Mouse (Mus musculus) heart, embryonic 10.5 days (tissue): ENCODE results near the gene Eif3g. TPM values are rescaled to one million over a fixed set of nuclear protein-coding genes. Genes with fewer than 3 reads are reported as not detected.

Experiments
- DNase-seq: peaks from one replicate; pipeline ENCODE4 v3.0.0-alpha.2; 2017; ENCODE audit warnings: low spot score
- H3K27ac ChIP-seq: fragments of 300-500 bp; sonication (generic); 2 replicates; pipeline ENCODE4 v1.5.1; 2016; ENCODE audit warnings: mild to moderate bottlenecking
- H3K27me3 ChIP-seq: fragments of 300-500 bp; sonication (generic); 2 replicates; pipeline ENCODE4 v1.6.1; 2016; ENCODE audit warnings: mild to moderate bottlenecking; ENCODE audit not compliant: poor library complexity, insufficient read depth, severe bottlenecking
- H3K36me3 ChIP-seq: fragments of 300-500 bp; sonication (generic); 2 replicates; pipeline ENCODE4 v1.6.1; 2016; ENCODE audit warnings: mild to moderate bottlenecking, moderate library complexity
- H3K4me1 ChIP-seq: fragments of 300-500 bp; sonication (generic); 2 replicates; pipeline ENCODE4 v1.6.1; 2016; ENCODE audit warnings: mild to moderate bottlenecking
- H3K4me3 ChIP-seq: fragments of 300-500 bp; sonication (generic); 2 replicates; pipeline ENCODE4 v1.5.1; 2016; ENCODE audit warnings: mild to moderate bottlenecking, moderate library complexity
- H3K9me3 ChIP-seq: fragments of 300-500 bp; sonication (generic); 2 replicates; pipeline ENCODE4 v1.6.1; 2016; ENCODE audit warnings: mild to moderate bottlenecking, moderate library complexity
- WGBS: fragments of 180-500 bp; shearing (Covaris S2); methylation state at CpG from one replicate; pipeline ENCODE4 v1.1.7; 2016; 5-methylcytosine and 5-hydroxymethylcytosine counted together
- polyA plus RNA-seq: library from polyadenylated mRNA; unstranded; fragments of >200 nt; fragmentation: Nextera tagmentation; extraction: Ambion mirVana; gene quantifications from 2 replicates; pipeline ENCODE4 v1.2.1, GENCODE M21; 2016

The Eif3g gene
- polyA plus RNA-seq, 1 experiment from 2014 or later = 389 TPM

DNA sequence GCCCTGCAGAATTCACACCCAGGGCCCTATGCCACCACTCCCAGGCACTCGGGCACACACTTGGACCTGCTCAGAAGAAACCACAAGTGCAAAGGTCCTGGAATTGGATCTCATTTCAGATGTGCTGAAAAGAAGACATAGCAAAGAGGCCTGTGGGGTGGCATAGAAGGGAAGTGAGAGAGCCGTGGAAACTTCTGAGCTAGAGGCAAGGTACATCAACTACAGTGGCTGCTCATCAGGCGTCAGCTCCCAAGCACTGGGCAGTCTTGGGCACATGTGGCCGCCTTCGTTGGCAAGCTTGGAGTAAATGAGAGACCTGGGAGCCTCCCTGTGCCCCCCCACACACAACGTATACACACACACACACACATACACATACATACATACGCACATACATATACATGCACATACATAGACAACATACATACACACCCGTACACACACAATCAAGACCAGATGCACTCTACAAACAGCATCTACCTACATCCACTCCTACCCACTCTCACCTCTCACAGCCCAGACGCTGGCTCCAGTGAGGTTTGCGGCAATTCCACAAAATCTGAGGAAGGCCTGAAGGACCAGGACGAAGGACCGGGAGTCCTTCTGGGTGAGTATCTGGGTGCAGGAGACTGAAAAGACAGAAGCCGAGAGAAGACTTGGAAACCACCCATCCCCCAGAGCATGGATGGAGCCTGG lies 19.2 kb downstream of the Eif3g start, which contains the start of gene Angptl6:
Angptl6 (minus strand) TSS at position 631 of the 696 bp plus-strand sequence.
- Histone ChIP-seq H3K36me3 (no peaks in the 10 kb centered on the region), H3K27me3 (peaks cover 19% of the 10 kb centered on the region; the same call in 1 of the 2 replicates), H3K27ac (peak within 1 kb of the TSS; percentile 91), H3K4me1 (peaks cover 8% of the 10 kb centered on the region; the same call in 1 of the 2 replicates), H3K9me3 (no peaks in the 10 kb centered on the region), H3K4me3 (peak within 1 kb of the TSS; percentile 56)
- no peak for DNase-seq
- WGBS = 91% methylated on average over 13 of the region's 13 CpGs

- DNase-seq = no peak
- 28% methylated on average over 10 of the region's 10 CpGs for WGBS
- no peaks in the 10 kb centered on the region for H3K9me3 ChIP-seq
- peak overlapping the region; percentile 91 for H3K27ac ChIP-seq
- no peaks in the 10 kb centered on the region for H3K36me3 ChIP-seq
- peaks cover 8% of the 10 kb centered on the region; the same call in 1 of the 2 replicates for H3K4me1 ChIP-seq
- peaks cover 19% of the 10 kb centered on the region for H3K27me3 ChIP-seq
- peak overlapping the region; percentile 56 for H3K4me3 ChIP-seq
Observed at GRCm38 (mm10) chr9:20878710-20879065, 19.7 kb downstream of the Eif3g start.

DNA sequence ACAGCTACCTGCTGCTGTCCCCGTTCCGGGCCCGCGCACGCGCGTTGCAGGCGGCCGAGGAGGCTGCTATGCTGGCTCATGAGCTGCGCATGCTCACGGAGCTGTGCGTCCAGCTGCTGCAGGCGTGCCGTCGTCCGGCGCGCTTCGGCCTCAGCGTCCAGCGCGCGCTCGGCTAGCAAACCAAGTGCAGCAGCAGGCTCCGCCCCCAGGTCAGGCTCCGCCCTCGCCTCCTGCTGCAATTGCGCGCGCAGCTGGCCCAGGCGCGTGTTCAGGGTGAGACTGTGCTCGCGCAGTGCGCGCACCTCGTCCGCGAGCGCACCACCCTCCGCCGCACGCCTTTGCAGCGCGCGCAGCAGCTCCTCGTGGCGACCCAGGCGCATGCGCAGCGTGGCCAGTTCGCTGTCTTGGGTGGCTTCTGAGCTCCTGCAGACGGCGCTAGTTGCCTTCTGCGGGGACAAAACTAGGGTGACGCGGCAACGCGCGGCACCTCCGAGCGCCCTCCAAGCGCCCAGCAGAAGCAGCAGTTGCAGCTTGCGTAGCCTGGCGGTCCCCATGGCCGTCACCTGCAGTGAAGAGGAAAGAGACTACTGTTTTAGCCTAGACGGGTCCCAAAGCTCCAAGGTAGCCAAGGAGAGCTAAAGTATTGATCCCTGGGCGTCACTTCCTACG lies 20.2 kb downstream of the Eif3g start:
- WGBS = under 1% methylated on average over 69 of the region's 69 CpGs
- H3K4me1 ChIP-seq = peaks cover 8% of the 10 kb centered on the region; the same call in 1 of the 2 replicates
- peak overlapping the region; percentile 56 for H3K4me3 ChIP-seq
- no peaks in the 10 kb centered on the region for H3K36me3 ChIP-seq
- H3K27me3 ChIP-seq = peaks cover 23% of the 10 kb centered on the region
- peak overlapping the region; percentile 91 for H3K27ac ChIP-seq
- peak; percentile 100 for DNase-seq
- no peaks in the 10 kb centered on the region for H3K9me3 ChIP-seq

DNA sequence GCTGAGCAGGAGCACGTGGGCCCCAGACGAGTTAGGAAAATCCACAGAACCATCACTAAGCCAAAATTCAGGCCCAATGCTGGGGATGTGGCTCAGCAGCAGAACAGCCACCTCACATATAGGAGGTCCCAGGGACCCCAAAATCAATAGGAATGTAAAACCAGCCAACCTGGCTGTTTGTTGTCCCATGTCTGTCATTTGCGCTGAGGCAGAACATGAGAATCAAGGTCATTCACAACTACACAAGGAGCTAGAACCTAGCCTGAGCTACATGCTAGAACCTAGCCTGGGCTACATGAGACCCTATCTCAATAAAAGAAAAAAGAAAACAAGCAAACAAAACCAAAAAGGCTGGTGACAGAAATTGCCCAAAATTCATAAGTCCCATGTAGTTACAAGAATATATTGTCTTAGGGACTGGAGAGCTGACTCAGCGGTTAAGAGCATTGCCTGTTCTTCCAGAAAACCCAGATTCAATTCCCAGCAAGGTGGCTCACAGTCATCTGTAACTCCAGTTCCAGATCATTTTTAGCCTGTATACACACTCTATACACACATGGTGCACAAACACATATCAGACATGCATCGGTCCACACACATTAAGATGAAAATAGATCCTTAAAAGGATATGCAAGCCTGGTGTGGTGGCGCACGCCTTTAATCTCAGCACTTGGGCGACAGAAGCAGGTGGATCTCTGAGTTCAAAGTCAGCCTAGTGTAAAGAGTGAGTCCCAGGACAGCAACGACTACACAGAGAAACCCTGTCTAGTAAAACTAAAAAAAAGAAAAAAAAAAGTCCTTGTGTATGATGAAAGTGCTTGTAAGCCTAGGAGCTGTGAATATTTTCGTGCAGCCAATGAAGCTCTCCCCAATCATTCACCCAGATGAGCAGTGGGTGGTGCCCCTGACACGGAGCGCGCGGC lies 21.0 kb downstream of the Eif3g start:
- Histone ChIP-seq H3K4me1 (peaks cover 8% of the 10 kb centered on the region; the same call in 1 of the 2 replicates), H3K27ac (peak overlapping the region; percentile 91), H3K36me3 (no peaks in the 10 kb centered on the region), H3K27me3 (peaks cover 31% of the 10 kb centered on the region), H3K4me3 (peak overlapping the region; percentile 56), H3K9me3 (no peaks in the 10 kb centered on the region)
- no peak for DNase-seq
- 37% methylated on average over 14 of the region's 14 CpGs for whole genome bisulfite sequencing

- H3K9me3 ChIP-seq = no peaks in the 10 kb centered on the region
- H3K27me3 ChIP-seq = peaks cover 31% of the 10 kb centered on the region
- DNase-seq = no peak
- H3K36me3 ChIP-seq = no peaks in the 10 kb centered on the region
- peaks cover 8% of the 10 kb centered on the region; the same call in 1 of the 2 replicates for H3K4me1 ChIP-seq
- H3K27ac ChIP-seq = no peak overlapping the region
- 63% methylated on average over 9 of the region's 9 CpGs for WGBS
- no peak overlapping the region for H3K4me3 ChIP-seq
Observed at GRCm38 (mm10) chr9:20876318-20877117, 21.9 kb downstream of the Eif3g start.

- peaks cover 8% of the 10 kb centered on the region; the same call in 1 of the 2 replicates for H3K4me1 ChIP-seq
- no peak for DNase-seq
- 65% methylated on average over 23 of the region's 23 CpGs for WGBS
Observed at GRCm38 (mm10) chr9:20875021-20875790, 23.2 kb downstream of the Eif3g start.

GRCm38 (mm10) chr9:20873521-20873920 lies 24.9 kb downstream of the Eif3g start:
- H3K36me3 ChIP-seq = 0 out of 2 replicates have a peak, but pooled peaks cover 2% of the 10 kb centered on the region
- WGBS = 83% methylated on average over 12 of the region's 12 CpGs
- peaks cover 59% of the 10 kb centered on the region for H3K27me3 ChIP-seq
- H3K9me3 ChIP-seq = no peaks in the 10 kb centered on the region
- peaks cover 11% of the 10 kb centered on the region for H3K4me1 ChIP-seq
- H3K4me3 ChIP-seq = no peak overlapping the region
- no peak for DNase-seq
- H3K27ac ChIP-seq = no peak overlapping the region

More at GRCm38 (mm10) chr9:20875021-20875790, 23.2 kb downstream of the Eif3g start:
- no peak overlapping the region for H3K27ac ChIP-seq
- 0 out of 2 replicates have a peak, but pooled peaks cover 2% of the 10 kb centered on the region for H3K36me3 ChIP-seq
- H3K4me3 ChIP-seq = no peak overlapping the region
- no peaks in the 10 kb centered on the region for H3K9me3 ChIP-seq
- peaks cover 42% of the 10 kb centered on the region for H3K27me3 ChIP-seq

- Histone ChIP-seq H3K27me3 (peaks cover 64% of the 10 kb centered on the region), H3K27ac (no peak overlapping the region), H3K36me3 (0 out of 2 replicates have a peak, but pooled peaks cover 2% of the 10 kb centered on the region), H3K4me3 (no peak overlapping the region), H3K4me1 (peaks cover 12% of the 10 kb centered on the region), H3K9me3 (no peaks in the 10 kb centered on the region)
- 86% methylated on average over 10 of the region's 10 CpGs for WGBS
- no peak for DNase-seq
Observed at GRCm38 (mm10) chr9:20872991-20873390, 25.4 kb downstream of the Eif3g start.

DNA sequence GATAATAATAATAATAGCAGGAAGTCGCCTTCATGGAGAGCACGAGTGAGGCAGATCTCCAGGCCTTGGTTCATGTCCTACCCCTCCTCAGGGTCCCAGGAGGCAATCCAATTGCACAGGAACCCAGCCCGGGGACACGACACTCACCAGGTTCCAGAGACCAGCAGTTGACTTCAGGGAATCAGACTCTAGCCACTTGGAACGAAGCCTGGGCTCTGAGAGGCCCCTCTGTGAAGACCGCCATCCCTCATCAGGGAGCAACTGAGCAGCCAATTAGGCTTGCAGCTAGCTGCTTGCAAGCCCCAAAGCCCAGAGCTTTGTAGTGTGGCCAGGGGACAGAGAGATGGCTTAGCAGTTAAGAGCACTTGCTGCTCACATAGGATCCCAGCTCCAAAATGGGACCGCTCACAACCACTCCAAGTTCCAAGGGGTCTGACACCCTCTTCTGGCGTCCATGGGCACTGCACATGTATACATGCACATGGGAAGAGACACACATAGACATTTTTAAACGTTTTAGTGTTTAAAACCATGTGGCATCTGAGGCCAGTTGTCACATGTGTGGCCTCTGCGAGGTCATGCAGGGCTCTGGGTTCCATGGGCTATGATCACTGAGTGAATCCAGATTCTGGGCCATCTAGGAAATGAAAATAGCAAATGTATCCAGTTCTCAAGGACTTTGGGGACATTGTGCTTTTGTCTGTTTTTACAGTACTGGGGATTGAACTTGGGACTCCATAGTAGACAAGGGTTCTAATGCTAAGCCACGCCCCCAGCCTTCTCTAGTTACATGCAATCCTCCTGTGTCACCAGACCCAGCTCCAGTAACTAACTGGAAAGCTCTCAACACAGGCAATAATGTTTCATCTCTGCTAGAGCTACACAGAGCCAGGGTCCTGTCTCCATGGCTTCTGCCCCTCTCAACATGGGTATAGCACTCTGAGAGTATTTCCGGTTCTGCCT lies 27.9 kb downstream of the Eif3g start:
- H3K27me3 ChIP-seq = peaks cover 72% of the 10 kb centered on the region
- 0 out of 2 replicates have a peak, but pooled peaks cover 2% of the 10 kb centered on the region for H3K36me3 ChIP-seq
- 65% methylated on average over 12 of the region's 12 CpGs for WGBS
- DNase-seq = no peak
- no peak overlapping the region for H3K27ac ChIP-seq
- H3K9me3 ChIP-seq = no peaks in the 10 kb centered on the region
- H3K4me1 ChIP-seq = peaks cover 12% of the 10 kb centered on the region
- no peak overlapping the region for H3K4me3 ChIP-seq

DNA sequence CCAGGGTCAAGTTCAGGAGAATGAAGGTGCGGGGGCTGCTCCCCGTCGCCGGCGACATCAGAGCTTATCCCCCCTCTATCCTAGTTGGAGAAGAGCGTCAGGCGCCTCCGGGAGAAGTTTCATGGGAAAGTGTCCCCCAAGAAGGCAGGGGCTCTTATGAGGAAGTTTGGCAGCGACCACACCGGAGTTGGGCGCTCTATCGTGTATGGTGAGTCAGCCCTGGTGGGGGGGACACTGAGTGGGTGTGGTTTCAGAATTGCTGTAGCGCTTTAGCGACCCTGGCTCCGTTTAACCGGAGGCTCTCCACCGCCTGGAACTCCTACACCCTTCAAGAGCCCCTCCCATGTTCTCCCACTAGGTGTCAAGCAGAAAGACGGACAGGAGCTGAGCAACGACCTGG lies 29.2 kb downstream of the Eif3g start:
- Histone ChIP-seq H3K27me3 (peaks cover 67% of the 10 kb centered on the region), H3K4me1 (peaks cover 12% of the 10 kb centered on the region), H3K36me3 (0 out of 2 replicates have a peak, but pooled peaks cover 2% of the 10 kb centered on the region), H3K9me3 (no peaks in the 10 kb centered on the region), H3K27ac (no peak overlapping the region), H3K4me3 (peak overlapping the region; percentile 60)
- no peak for DNase-seq
- 4% methylated on average over 19 of the region's 19 CpGs for WGBS
